In genomic region chr9:96219114-96219669, GRCm38 (mm10) we compare ENCODE assay signal across 17 mouse cellular contexts. TPM values are rescaled to one million over a fixed set of nuclear protein-coding genes. Genes with fewer than 3 reads are reported as not detected.
DNase-seq lines count a peak whose midpoint lies in the region; ATAC-seq and TF ChIP-seq lines count a peak whose summit lies in the region.
"Had no signal": no experiment of that assay in that cellular context is flagged by ENCODE, and none has a peak within 500 bp of the region (broad histone marks: within the 10 kb centered on the region; RNA-seq: fewer than 3 reads in every experiment).

No protein-coding gene starts in this region.

- no peak overlapping the region for H3K4me2 ChIP-seq in forebrain, embryonic 14.5 days (ENCODE audit: low read length)
- H3K4me2 ChIP-seq in forebrain, embryonic 11.5 days (ENCODE audit: low read depth, low read length, severe bottlenecking), result no peak overlapping the region
- no peak overlapping the region for H3K4me2 ChIP-seq in hindbrain, embryonic 12.5 days (replicated peaks)
- no peak overlapping the region for H3K4me2 ChIP-seq in liver, postnatal 0 days (ENCODE audit: low read depth, low read length)
- H3K4me2 ChIP-seq: lung, embryonic 15.5 days; midbrain, embryonic 12.5 days had no signal

- peak; percentile 91 for ATAC-seq in forebrain, embryonic 14.5 days
- no peak for ATAC-seq in forebrain, embryonic 11.5 days (replicated peaks; ENCODE audit: low FRiP score)
- ATAC-seq in hindbrain, embryonic 12.5 days (ENCODE audit: low FRiP score), result 0 out of 2 replicates have a peak, but pooled peaks have one; percentile 40
- ATAC-seq in liver, postnatal 0 days, result peak; percentile 56; the same call in 1 of the 2 replicates
- ATAC-seq: intestine, embryonic 16.5 days had no signal

- H3K27me3 ChIP-seq in forebrain, embryonic 14.5 days (replicated peaks; ENCODE audit: control insufficient read depth, insufficient read depth, low read length), result no peaks in the 10 kb centered on the region
- no peaks in the 10 kb centered on the region for H3K27me3 ChIP-seq in forebrain, embryonic 11.5 days (ENCODE audit: control insufficient read depth, insufficient read depth, low read length)
- no peaks in the 10 kb centered on the region for H3K27me3 ChIP-seq in hindbrain, embryonic 12.5 days
- no peaks in the 10 kb centered on the region for H3K27me3 ChIP-seq in liver, postnatal 0 days (ENCODE audit: insufficient read depth, low read length)
- H3K27me3 ChIP-seq: lung, embryonic 15.5 days; midbrain, embryonic 12.5 days had no signal

- no peaks in the 10 kb centered on the region for H3K36me3 ChIP-seq in forebrain, embryonic 14.5 days (ENCODE audit: control insufficient read depth, insufficient read depth, low read length)
- no peaks in the 10 kb centered on the region for H3K36me3 ChIP-seq in forebrain, embryonic 11.5 days (ENCODE audit: control insufficient read depth, insufficient read depth, low read length)
- H3K36me3 ChIP-seq in hindbrain, embryonic 12.5 days, result no peaks in the 10 kb centered on the region
- no peaks in the 10 kb centered on the region for H3K36me3 ChIP-seq in liver, postnatal 0 days (replicated peaks; ENCODE audit: insufficient read depth, low read length)
- H3K36me3 ChIP-seq: midbrain, embryonic 12.5 days had no signal

- H3K4me1 ChIP-seq in forebrain, embryonic 14.5 days (ENCODE audit: control insufficient read depth, insufficient read depth, low read length), result no peaks in the 10 kb centered on the region
- no peaks in the 10 kb centered on the region for H3K4me1 ChIP-seq in forebrain, embryonic 11.5 days (replicated peaks; ENCODE audit: control insufficient read depth, insufficient read depth, low read length)
- H3K4me1 ChIP-seq in hindbrain, embryonic 12.5 days, result no peaks in the 10 kb centered on the region
- H3K4me1 ChIP-seq in liver, postnatal 0 days (ENCODE audit: insufficient read depth), result no peaks in the 10 kb centered on the region
- H3K4me1 ChIP-seq: lung, embryonic 15.5 days; midbrain, embryonic 12.5 days had no signal

- H3K4me3 ChIP-seq in forebrain, embryonic 14.5 days (ENCODE audit: low read depth, low read length), result no peak overlapping the region
- no peak overlapping the region for H3K4me3 ChIP-seq in forebrain, embryonic 11.5 days (ENCODE audit: low read depth, low read length)
- H3K4me3 ChIP-seq in hindbrain, embryonic 12.5 days, result no peak overlapping the region
- H3K4me3 ChIP-seq in liver, postnatal 0 days (ENCODE audit: low read depth, low read length), result no peak overlapping the region
- H3K4me3 ChIP-seq: erythroblast, embryonic 14.5 days; gastrocnemius, adult 2 months; lung, embryonic 15.5 days; midbrain, embryonic 12.5 days had no signal

- DNase-seq in forebrain, embryonic 14.5 days (ENCODE audit: low spot score), result peak; percentile 83
- no peak for DNase-seq in forebrain, embryonic 11.5 days (ENCODE audit: low spot score)
- peak; percentile 45 for DNase-seq in brain, adult 2 months (ENCODE audit: low read depth, low spot score)
- no peak for DNase-seq in liver, postnatal 0 days
- no peak for DNase-seq in adrenal gland, adult (ENCODE audit: inconsistent age in 2 of 2, low spot score in 1 of 2)
- DNase-seq in thymus, postnatal 4 days, result no peak
- DNase-seq in gastrocnemius, postnatal 10 days, result no peak
- DNase-seq: adrenal gland, postnatal 36 days; gastrocnemius, adult 2 months; heart, postnatal 14 days; kidney, postnatal 14 days; layer of hippocampus, adult 9-11 months had no signal

- no peak overlapping the region for H3K27ac ChIP-seq in forebrain, embryonic 14.5 days (ENCODE audit: low read depth, low read length)
- H3K27ac ChIP-seq in forebrain, embryonic 11.5 days (ENCODE audit: low read depth, low read length), result no peak overlapping the region
- no peak overlapping the region for H3K27ac ChIP-seq in hindbrain, embryonic 12.5 days
- H3K27ac ChIP-seq in liver, postnatal 0 days (ENCODE audit: low read depth), result peak overlapping the region; percentile 50
- H3K27ac ChIP-seq: gastrocnemius, adult 2 months; lung, embryonic 15.5 days; midbrain, embryonic 12.5 days had no signal

- H3K9me3 ChIP-seq in forebrain, embryonic 14.5 days (replicated peaks; ENCODE audit: control insufficient read depth, low read length), result no peaks in the 10 kb centered on the region
- no peaks in the 10 kb centered on the region for H3K9me3 ChIP-seq in forebrain, embryonic 11.5 days (ENCODE audit: control insufficient read depth, low read length)
- H3K9me3 ChIP-seq in hindbrain, embryonic 12.5 days (replicated peaks), result no peaks in the 10 kb centered on the region
- no peaks in the 10 kb centered on the region for H3K9me3 ChIP-seq in liver, postnatal 0 days (ENCODE audit: low read length)
- H3K9me3 ChIP-seq: lung, embryonic 15.5 days had no signal

- no peak for TF ChIP-seq EP300 in liver, postnatal 0 days (IDR thresholded peaks at IDR 0.05; ENCODE audit: low read depth)

- no peak for TF ChIP-seq CTCF in liver, postnatal 0 days (IDR thresholded peaks at IDR 0.05; ENCODE audit: low read depth)

- H3K9ac ChIP-seq in forebrain, embryonic 14.5 days (ENCODE audit: low read length), result no peak overlapping the region
- no peak overlapping the region for H3K9ac ChIP-seq in forebrain, embryonic 11.5 days (ENCODE audit: low read length)
- H3K9ac ChIP-seq in hindbrain, embryonic 12.5 days, result no peak overlapping the region
- no peak overlapping the region for H3K9ac ChIP-seq in liver, postnatal 0 days (replicated peaks)
- H3K9ac ChIP-seq: lung, embryonic 15.5 days; midbrain, embryonic 12.5 days had no signal

- WGBS in forebrain, embryonic 14.5 days, result 57% methylated on average over 2 of the region's 2 CpGs
- 65% methylated on average over 2 of the region's 2 CpGs for WGBS in forebrain, embryonic 11.5 days
- 45% methylated on average over 2 of the region's 2 CpGs for WGBS in hindbrain, embryonic 12.5 days
- 52% methylated on average over 2 of the region's 2 CpGs for WGBS in liver, postnatal 0 days (ENCODE audit: insufficient replicate concordance)

RNA-seq across cellular contexts. Expression of gene Tfdp2, which starts 23.1 kb away (rescaled TPM):
- 35.2 and 37.8 TPM in 2 replicates for polyA plus RNA-seq in forebrain, embryonic 14.5 days (2014; fragmentation: Nextera tagmentation; extraction: Ambion mirVana)
- polyA plus RNA-seq in forebrain, embryonic 11.5 days (2014; fragmentation: Nextera tagmentation; extraction: Ambion mirVana), result 70.5 and 81.4 TPM in 2 replicates
- 59.1 and 65.3 TPM in 2 replicates for polyA plus RNA-seq in hindbrain, embryonic 12.5 days (2016; fragmentation: Nextera tagmentation; extraction: Ambion mirVana)
- polyA plus RNA-seq in liver, postnatal 0 days (2015; fragmentation: Nextera tagmentation; extraction: Ambion mirVana), result 61.7 and 69.0 TPM in 2 replicates
- total RNA-seq in gastrocnemius, postnatal 10 days (2021), result 10 to 100 TPM; 48.6 to 49.1 TPM

Comparison
In these comparisons a context has a peak if more than half of its experiments do, and no peak if none do; other contexts are left out.
1. DNase-seq: peak in forebrain, embryonic 14.5 days (single experiment) and brain, adult 2 months (single experiment); none in forebrain, embryonic 11.5 days (single experiment), liver, postnatal 0 days (single experiment), adrenal gland, adult (0 of 2), thymus, postnatal 4 days (single experiment) and gastrocnemius, postnatal 10 days (single experiment).